Mouse (Mus musculus) MEL (cell line): ENCODE results near the gene Ints11. TPM values are rescaled to one million over a fixed set of nuclear protein-coding genes. Genes with fewer than 3 reads are reported as not detected.
A peak's percentile ranks its signal among the peaks of the same experiment; 100 is the strongest.

ENCODE experiments used
- DNase-seq: peaks from one replicate; pipeline ENCODE4 v3.0.0; 2011; ENCODE audit warnings: low read depth, low spot score
- H3K27ac ChIP-seq: 2 replicates; pipeline ENCODE4 v1.5.1; 2012; ENCODE audit warnings: low read depth, mild to moderate bottlenecking, control low read depth, low read length, moderate library complexity; ENCODE audit not compliant: control insufficient read depth
- H3K27me3 ChIP-seq, 2 experiments: fragments of 150-350 bp in 1 of 2; sonication (generic) in 1 of 2; 2 replicates each; pipeline ENCODE4 v1.6.1; 2012; ENCODE audit warnings: low read length in 2 of 2, mild to moderate bottlenecking in 2 of 2, improper control_type of control experiment in 1 of 2, moderate library complexity in 1 of 2; ENCODE audit not compliant: insufficient read depth in 2 of 2, control insufficient read depth in 1 of 2
- H3K36me3 ChIP-seq, 2 experiments: 2 replicates each; pipeline ENCODE4 v1.6.1; 2012 to 2014; ENCODE audit warnings: low read length in 2 of 2, improper control_type of control experiment in 1 of 2, inconsistent platforms in 1 of 2, mild to moderate bottlenecking in 1 of 2; ENCODE audit not compliant: insufficient read depth in 2 of 2, control insufficient read depth in 1 of 2
- H3K4me1 ChIP-seq, 2 experiments: fragments of 150-350 bp in 1 of 2; sonication (generic) in 1 of 2; 2 replicates each; pipeline ENCODE4 v1.6.1; 2012; ENCODE audit warnings: low read length in 2 of 2, improper control_type of control experiment in 1 of 2, mild to moderate bottlenecking in 1 of 2; ENCODE audit not compliant: insufficient read depth in 2 of 2, control insufficient read depth in 1 of 2
- H3K4me3 ChIP-seq, 2 experiments: fragments of 150-350 bp in 1 of 2; sonication (generic) in 1 of 2; 2 replicates each; pipeline ENCODE4 v1.5.1; 2012; ENCODE audit warnings: low read depth in 2 of 2, low read length in 2 of 2, mild to moderate bottlenecking in 2 of 2, moderate library complexity in 2 of 2, control low read depth in 1 of 2, improper control_type of control experiment in 1 of 2; ENCODE audit not compliant: control insufficient read depth in 1 of 2, insufficient read depth in 1 of 2
- H3K79me2 ChIP-seq: 2 replicates; pipeline ENCODE4 v1.6.1; 2012; ENCODE audit warnings: mild to moderate bottlenecking, low read length, moderate library complexity; ENCODE audit not compliant: control insufficient read depth, poor library complexity, insufficient read depth
- H3K9ac ChIP-seq: 2 replicates; pipeline ENCODE4 v1.6.1; 2012; ENCODE audit warnings: low read depth, mild to moderate bottlenecking, control low read depth, low read length, moderate library complexity; ENCODE audit not compliant: control insufficient read depth, poor library complexity, severe bottlenecking
- H3K9me3 ChIP-seq: fragments of 150-350 bp; sonication (generic); replicated peaks from 2 replicates; pipeline ENCODE4 v1.6.1; 2012; ENCODE audit warnings: mild to moderate bottlenecking, low read length, improper control_type of control experiment, moderate library complexity; ENCODE audit not compliant: insufficient read depth
- BHLHE40 ChIP-seq: IDR thresholded peaks from 2 replicates; pipeline ENCODE4 v1.6.1; 2012; ENCODE audit warnings: low read depth, mild to moderate bottlenecking, inconsistent platforms, low read length, improper control_type of control experiment, borderline replicate concordance
- CTCF ChIP-seq, 3 experiments: IDR thresholded peaks in 2 of 3; conservative IDR thresholded peaks in 1 of 3; 2 replicates each; pipeline ENCODE4 v1.5.1; 2011 to 2012; ENCODE audit warnings: low read length in 3 of 3, low read depth in 2 of 3, mild to moderate bottlenecking in 2 of 3, improper control_type of control experiment in 1 of 3, inconsistent platforms in 1 of 3, mixed read lengths in 1 of 3, moderate library complexity in 1 of 3; ENCODE audit not compliant: control insufficient read depth in 1 of 3, insufficient read depth in 1 of 3, poor library complexity in 1 of 3, severe bottlenecking in 1 of 3
- E2F4 ChIP-seq: IDR thresholded peaks from 2 replicates; pipeline ENCODE4 v1.6.1; 2011; ENCODE audit warnings: low read depth, low read length, improper control_type of control experiment, borderline replicate concordance
- EP300 ChIP-seq, 2 experiments: IDR thresholded peaks; 2 replicates each; pipeline ENCODE4 v1.6.1; 2011; ENCODE audit warnings: improper control_type of control experiment in 2 of 2, low read length in 2 of 2, low read depth in 1 of 2, mild to moderate bottlenecking in 1 of 2
- GABPA ChIP-seq: IDR thresholded peaks from 2 replicates; pipeline ENCODE4 v1.6.1; 2012; ENCODE audit warnings: low read depth, mild to moderate bottlenecking, inconsistent platforms, low read length, improper control_type of control experiment, moderate library complexity
- GATA1 ChIP-seq: IDR thresholded peaks from 2 replicates; pipeline ENCODE4 v1.6.1; 2011; ENCODE audit warnings: low read depth, low read length, improper control_type of control experiment
- HCFC1 ChIP-seq: IDR thresholded peaks from 2 replicates; pipeline ENCODE4 v1.6.1; 2012; ENCODE audit warnings: low read depth, mild to moderate bottlenecking, inconsistent platforms, low read length, improper control_type of control experiment, moderate library complexity
- JUND ChIP-seq: IDR thresholded peaks from 2 replicates; pipeline ENCODE4 v1.6.1; 2011; ENCODE audit warnings: low read depth, mild to moderate bottlenecking, improper control_type of control experiment, low read length
- MAZ ChIP-seq: IDR thresholded peaks from 2 replicates; pipeline ENCODE4 v1.6.1; 2012; ENCODE audit warnings: low read depth, mild to moderate bottlenecking, inconsistent platforms, low read length, improper control_type of control experiment
- MYB ChIP-seq: IDR thresholded peaks from 2 replicates; pipeline ENCODE4 v1.6.1; 2011; ENCODE audit warnings: mild to moderate bottlenecking, low read depth, low read length, improper control_type of control experiment
- MYC ChIP-seq: IDR thresholded peaks from 2 replicates; pipeline ENCODE4 v1.6.1; 2011; ENCODE audit warnings: low read depth, mild to moderate bottlenecking, low read length, improper control_type of control experiment, moderate library complexity
- NELFE ChIP-seq: IDR thresholded peaks from 2 replicates; pipeline ENCODE4 v1.6.1; 2011; ENCODE audit warnings: low read depth, low read length, improper control_type of control experiment
- POLR2A ChIP-seq, 2 experiments: IDR thresholded peaks; 2 replicates each; pipeline ENCODE4 v1.6.1; 2011 to 2012; ENCODE audit warnings: low read length in 2 of 2, mild to moderate bottlenecking in 2 of 2, control low read depth in 1 of 2, improper control_type of control experiment in 1 of 2, low read depth in 1 of 2, moderate library complexity in 1 of 2; ENCODE audit not compliant: control insufficient read depth in 1 of 2, insufficient read depth in 1 of 2, poor library complexity in 1 of 2
- POLR2AphosphoS5 ChIP-seq: IDR thresholded peaks from 2 replicates; pipeline ENCODE4 v1.6.1; 2012; ENCODE audit warnings: low read depth, borderline replicate concordance, mild to moderate bottlenecking, inconsistent platforms, low read length, moderate library complexity, mixed read lengths
- RAD21 ChIP-seq: IDR thresholded peaks from 2 replicates; pipeline ENCODE4 v1.6.1; 2011; ENCODE audit warnings: mild to moderate bottlenecking, low read depth, low read length, improper control_type of control experiment
- RCOR1 ChIP-seq: IDR thresholded peaks from 2 replicates; pipeline ENCODE4 v1.6.1; 2012; ENCODE audit warnings: low read depth, mild to moderate bottlenecking, inconsistent platforms, low read length, improper control_type of control experiment
- SIN3A ChIP-seq: IDR thresholded peaks from 2 replicates; pipeline ENCODE4 v1.6.1; 2012; ENCODE audit warnings: low read length, improper control_type of control experiment, inconsistent platforms
- TAL1 ChIP-seq: IDR thresholded peaks from 2 replicates; pipeline ENCODE4 v1.6.1; 2012; ENCODE audit warnings: mild to moderate bottlenecking, inconsistent platforms, low read length, moderate library complexity, mixed read lengths
- TCF12 ChIP-seq: IDR thresholded peaks from 2 replicates; pipeline ENCODE4 v1.6.1; 2014; ENCODE audit warnings: low read depth, mild to moderate bottlenecking, inconsistent platforms, low read length, improper control_type of control experiment, moderate library complexity
- USF1 ChIP-seq: IDR thresholded peaks from 2 replicates; pipeline ENCODE4 v1.6.1; 2014; ENCODE audit warnings: low read depth, mild to moderate bottlenecking, inconsistent platforms, low read length, improper control_type of control experiment, moderate library complexity
- USF2 ChIP-seq, 2 experiments: IDR thresholded peaks; 2 replicates each; pipeline ENCODE4 v1.6.1; 2011 to 2012; ENCODE audit warnings: improper control_type of control experiment in 2 of 2, low read length in 2 of 2, borderline replicate concordance in 1 of 2, inconsistent platforms in 1 of 2, low read depth in 1 of 2, mild to moderate bottlenecking in 1 of 2; ENCODE audit not compliant: insufficient read depth in 1 of 2
- polyA plus RNA-seq, 2 experiments: library from polyadenylated mRNA; stranded (reverse) in 1 of 2; unstranded in 1 of 2; fragments of >175 nt in 1 of 2; fragments of >200 nt in 1 of 2; gene quantifications; 2 replicates each; pipeline versions ENCODE4 v1.2.1 to v1.2.4; 2012; ENCODE audit warnings: low replicate concordance in 2 of 2, low read depth in 1 of 2; ENCODE audit not compliant: insufficient read length in 2 of 2, insufficient read depth in 1 of 2, missing spikeins in 1 of 2
- total RNA-seq: library from RNA; depleted of rRNA; stranded (reverse); fragments of 300-350 nt; gene quantifications from 2 replicates; pipeline ENCODE4 v1.2.3, GENCODE M21; 2012

Ints11 gene
- total and polyA plus RNA-seq, 3 experiments, result 78.9 to 96.8 TPM; not detected in 1

DNA sequence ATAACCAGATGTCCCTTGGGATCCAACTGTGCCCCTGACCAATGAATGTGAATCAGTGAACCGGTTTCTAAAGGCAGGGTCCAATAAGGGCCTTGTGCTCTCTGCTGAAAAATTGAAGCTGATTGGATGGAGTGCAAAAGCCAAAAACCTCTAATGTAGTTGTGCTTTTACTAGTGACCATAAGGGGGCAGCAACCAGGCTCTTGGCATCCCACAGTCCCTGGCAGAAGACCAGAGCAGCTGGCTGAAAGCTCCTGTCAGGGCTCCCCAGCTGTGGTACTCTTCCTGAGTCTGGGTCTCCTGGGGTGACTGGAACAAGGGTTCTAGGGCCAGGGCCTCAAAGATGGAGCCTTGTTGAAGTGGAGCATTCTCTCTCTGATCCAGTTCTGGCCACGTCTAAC, 35.5 kb upstream of the Ints11 start (continued):
- no peak for TF ChIP-seq MAZ
- no peak for TF ChIP-seq BHLHE40
- no peak for TF ChIP-seq JUND
- TF ChIP-seq TCF12, result peak; percentile 59; the same call in 1 of the 2 replicates
- TF ChIP-seq USF1, result no peak
- TF ChIP-seq CTCF (IDR thresholded peaks at IDR 0.05 in 2 of 3, conservative IDR thresholded peaks at IDR 0.05 in 1 of 3; ENCODE audit: control insufficient read depth in 1 of 3, insufficient read depth in 1 of 3, low read depth in 2 of 3, low read length in 3 of 3, poor library complexity in 1 of 3, severe bottlenecking in 1 of 3), result peak; percentile 78 to 84 (median 80)
- no peak for TF ChIP-seq GATA1
- no peak for TF ChIP-seq MYC
- no peak for TF ChIP-seq GABPA
- TF ChIP-seq RCOR1, result no peak
- no peak for TF ChIP-seq TAL1
- TF ChIP-seq SIN3A, result peak; percentile 73
- peak in 1 of 2 experiments; percentile 48; a peak in 1 of 4 replicates for TF ChIP-seq POLR2A (IDR thresholded peaks at IDR 0.05; ENCODE audit: control insufficient read depth in 1 of 2, insufficient read depth in 1 of 2, low read depth in 1 of 2, low read length in 2 of 2, poor library complexity in 1 of 2)

DNA sequence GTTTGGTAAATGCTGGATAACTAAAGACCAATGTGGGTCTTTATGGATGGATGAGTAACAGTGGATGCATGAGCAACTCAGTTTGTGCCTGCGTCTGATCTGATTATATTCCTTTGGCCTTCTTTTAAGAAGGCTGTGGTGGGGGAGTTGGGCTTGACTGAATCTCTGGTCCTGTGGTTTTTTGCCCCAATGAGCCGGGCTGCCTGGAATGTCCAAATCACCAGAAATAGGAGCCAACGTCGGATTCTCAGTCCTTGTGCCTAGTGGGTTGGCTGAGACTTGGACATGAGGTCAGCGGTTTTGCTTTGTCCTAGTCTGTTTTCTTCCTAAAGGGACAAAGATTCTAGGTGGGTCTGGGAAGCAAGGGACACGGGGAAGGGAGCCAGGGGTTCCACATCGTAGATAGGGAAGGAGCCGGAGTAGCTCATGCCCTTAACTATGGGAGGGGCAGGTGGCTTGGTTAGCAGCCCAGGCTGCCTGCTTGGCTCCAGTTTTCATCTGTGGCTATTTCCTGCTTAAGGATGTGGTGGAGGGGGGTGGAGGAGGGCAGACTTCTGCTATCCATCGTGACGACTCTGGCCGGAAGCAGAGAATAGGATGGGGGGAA, 31.8 kb upstream of the Ints11 start:
- TF ChIP-seq HCFC1, result no peak
- TF ChIP-seq, all 39 proteins: peak for 0
- no peak overlapping the region for H3K27ac ChIP-seq
- no peak overlapping the region for H3K4me3 ChIP-seq
- H3K79me2 ChIP-seq, result peaks cover 7% of the 10 kb centered on the region
- no peak for DNase-seq
- H3K36me3 ChIP-seq, result peaks cover 0 to 2% of the 10 kb centered on the region in 2 experiments; a peak in 2 of 4 replicates
- no peaks in the 10 kb centered on the region for H3K9me3 ChIP-seq
- no peak overlapping the region for H3K9ac ChIP-seq
- peaks cover 0 to 5% of the 10 kb centered on the region in 2 experiments; a peak in 1 of 4 replicates for H3K4me1 ChIP-seq
- H3K27me3 ChIP-seq, result no peaks in the 10 kb centered on the region

DNA sequence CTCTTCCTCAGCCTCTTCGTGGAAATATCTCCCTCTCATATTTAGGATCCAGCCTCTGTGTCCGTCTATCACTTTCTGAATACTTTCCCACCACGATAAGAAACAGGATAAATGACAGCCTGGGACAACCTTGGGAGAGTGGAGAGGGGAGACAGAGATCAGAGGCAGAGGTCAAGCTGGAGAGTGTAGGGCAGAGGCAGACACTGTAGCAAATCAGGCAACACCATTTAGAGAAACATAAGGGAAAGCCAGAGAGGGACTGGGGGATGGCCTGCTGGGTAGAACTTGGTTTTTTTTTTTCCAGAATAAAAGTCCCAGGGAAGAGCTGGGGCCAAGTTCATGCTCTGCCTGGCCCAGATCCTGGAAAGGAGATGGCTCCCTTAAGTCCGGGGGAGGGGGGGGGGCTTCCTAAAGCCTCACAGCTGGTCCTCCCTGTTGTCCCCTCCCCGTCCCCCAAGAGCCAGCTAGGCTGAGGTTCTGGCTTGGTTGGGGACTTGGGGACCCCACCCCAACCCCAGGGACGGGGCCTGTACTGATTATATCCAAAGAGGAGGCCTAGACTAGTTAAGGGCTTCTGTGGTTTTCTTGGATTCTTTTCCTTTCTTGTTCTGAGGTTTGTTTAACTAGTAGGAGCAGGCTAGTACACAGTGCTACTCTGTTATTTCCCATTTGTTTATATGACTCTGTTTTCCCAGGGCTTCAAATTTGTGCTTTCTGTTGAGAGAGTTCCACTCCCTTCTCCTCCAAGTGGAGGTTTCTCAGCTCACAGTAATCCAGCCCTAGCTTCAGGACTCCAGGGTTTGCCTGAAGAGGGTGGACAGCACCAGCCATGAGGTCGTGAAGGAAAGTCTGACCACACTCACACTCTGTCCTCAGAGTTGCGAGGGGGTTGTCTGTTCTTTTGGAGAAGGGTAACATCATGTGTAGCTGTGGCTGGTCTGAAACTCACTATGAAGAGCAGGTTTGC, 30.9 kb upstream of the Ints11 start:
- no peak overlapping the region for H3K4me3 ChIP-seq
- TF ChIP-seq EP300 (IDR thresholded peaks at IDR 0.05; ENCODE audit: low read depth in 1 of 2, low read length in 2 of 2) (no peak), USF2 (IDR thresholded peaks at IDR 0.05; ENCODE audit: borderline replicate concordance in 1 of 2, insufficient read depth in 1 of 2, low read depth in 1 of 2, low read length in 2 of 2) (no peak), MAZ (no peak), MYB (no peak), RAD21 (no peak), POLR2AphosphoS5 (no peak), NELFE (no peak), E2F4 (no peak), CTCF (IDR thresholded peaks at IDR 0.05 in 2 of 3, conservative IDR thresholded peaks at IDR 0.05 in 1 of 3; ENCODE audit: control insufficient read depth in 1 of 3, insufficient read depth in 1 of 3, low read depth in 2 of 3, low read length in 3 of 3, poor library complexity in 1 of 3, severe bottlenecking in 1 of 3) (no peak), USF1 (no peak), SIN3A (no peak)
- TF ChIP-seq, all 39 proteins: peak for 0
- H3K27ac ChIP-seq, result no peak overlapping the region
- H3K4me1 ChIP-seq, result 0 out of 4 replicates have a peak, but pooled peaks cover 0 to 3% of the 10 kb centered on the region in 2 experiments
- H3K79me2 ChIP-seq, result peaks cover 3% of the 10 kb centered on the region
- DNase-seq, result no peak
- H3K27me3 ChIP-seq, result no peaks in the 10 kb centered on the region
- H3K9ac ChIP-seq, result no peak overlapping the region
- H3K9me3 ChIP-seq, result no peaks in the 10 kb centered on the region
- H3K36me3 ChIP-seq, result no peaks in the 10 kb centered on the region; a peak in 1 of 4 replicates
